Mouse (Mus musculus) stomach, embryonic 15.5 days (tissue): ENCODE data around the gene Adcy1. TPM values are rescaled to one million over a fixed set of nuclear protein-coding genes. Genes with fewer than 3 reads are reported as not detected.
A peak's percentile ranks its signal among the peaks of the same experiment; 100 is the strongest.

Source experiments
- ATAC-seq: fragments of 200-750 bp; cut with Nextera tagmentation; 2 replicates; pipeline ENCODE4 v1.8.0; 2017; ENCODE audit warnings: low read depth, moderate number of reproducible peaks, moderate TSS enrichment; ENCODE audit not compliant: insufficient read depth, low FRiP score
- H3K27ac ChIP-seq: fragments of 300-500 bp; sonication (generic); 2 replicates; pipeline ENCODE4 v1.5.1; 2015; ENCODE audit warnings: mild to moderate bottlenecking, inconsistent platforms
- H3K27me3 ChIP-seq: fragments of 300-500 bp; sonication (generic); replicated peaks from 2 replicates; pipeline ENCODE4 v1.6.1; 2015; ENCODE audit warnings: inconsistent platforms
- H3K36me3 ChIP-seq: fragments of 300-500 bp; sonication (generic); 2 replicates; pipeline ENCODE4 v1.6.1; 2015; ENCODE audit warnings: inconsistent platforms
- H3K4me1 ChIP-seq: fragments of 300-500 bp; sonication (generic); 2 replicates; pipeline ENCODE4 v1.6.1; 2015; ENCODE audit warnings: inconsistent platforms
- H3K4me2 ChIP-seq: fragments of 300-500 bp; sonication (generic); 2 replicates; pipeline ENCODE4 v1.6.1; 2015; ENCODE audit warnings: mild to moderate bottlenecking, inconsistent platforms
- H3K4me3 ChIP-seq: fragments of 300-500 bp; sonication (generic); replicated peaks from 2 replicates; pipeline ENCODE4 v1.5.1; 2015; ENCODE audit warnings: inconsistent platforms
- H3K9ac ChIP-seq: fragments of 300-500 bp; sonication (generic); 2 replicates; pipeline ENCODE4 v1.6.1; 2015; ENCODE audit warnings: inconsistent platforms
- H3K9me3 ChIP-seq: fragments of 300-500 bp; sonication (generic); 2 replicates; pipeline ENCODE4 v1.6.1; 2016; ENCODE audit warnings: inconsistent platforms
- WGBS: fragments of 180-500 bp; shearing (Covaris S2); methylation state at CpG from one replicate; pipeline ENCODE4 v1.1.7; 2015; 5-methylcytosine and 5-hydroxymethylcytosine counted together
- polyA plus RNA-seq: library from polyadenylated mRNA; unstranded; fragments of >200 nt; fragmentation: Nextera tagmentation; extraction: Ambion mirVana; gene quantifications from 2 replicates; pipeline ENCODE4 v1.2.1, GENCODE M21; 2015

The Adcy1 gene
- 1.8 TPM in 2 replicates for polyA plus RNA-seq

GRCm38 (mm10) chr11:7063001-7063584, at the start of gene Adcy1:
TSS of gene Adcy1 (plus strand) at chr11:7063489.
- ATAC-seq = 0 out of 2 replicates have a peak, but pooled peaks have one; percentile 20
- WGBS = under 1% methylated on average over 32 of the region's 69 CpGs
- Histone ChIP-seq H3K36me3 (no peaks in the 10 kb centered on the region), H3K4me1 (peaks cover 9% of the 10 kb centered on the region; the same call in 1 of the 2 replicates), H3K27ac (no peak within 1 kb of the TSS), H3K27me3 (peaks cover 69% of the 10 kb centered on the region), H3K9ac (peak within 1 kb of the TSS; percentile 32; the same call in 1 of the 2 replicates), H3K9me3 (no peaks in the 10 kb centered on the region), H3K4me2 (peak within 1 kb of the TSS; percentile 96), H3K4me3 (peak within 1 kb of the TSS; percentile 58)

- no peak overlapping the region for H3K4me3 ChIP-seq
- no peaks in the 10 kb centered on the region for H3K27me3 ChIP-seq
- 90% methylated on average over 12 of the region's 12 CpGs for WGBS
- H3K27ac ChIP-seq = no peak overlapping the region
- no peak for ATAC-seq
- no peak overlapping the region for H3K4me2 ChIP-seq
- H3K9me3 ChIP-seq = no peaks in the 10 kb centered on the region
- H3K36me3 ChIP-seq = no peaks in the 10 kb centered on the region
- H3K4me1 ChIP-seq = no peaks in the 10 kb centered on the region
- H3K9ac ChIP-seq = no peak overlapping the region
Observed at GRCm38 (mm10) chr11:7016907-7017306, 46.4 kb upstream of the Adcy1 start.

- Histone ChIP-seq H3K9ac (no peak overlapping the region), H3K27ac (no peak overlapping the region), H3K4me3 (no peak overlapping the region), H3K9me3 (no peaks in the 10 kb centered on the region), H3K4me1 (no peaks in the 10 kb centered on the region), H3K36me3 (no peaks in the 10 kb centered on the region), H3K4me2 (no peak overlapping the region), H3K27me3 (no peaks in the 10 kb centered on the region)
- 86% methylated on average over 5 of the region's 5 CpGs for WGBS
- ATAC-seq = no peak
Observed at GRCm38 (mm10) chr11:7018078-7018477, 45.2 kb upstream of the Adcy1 start.

GRCm38 (mm10) chr11:7019006-7019525, 44.2 kb upstream of the Adcy1 start:
- no peak for ATAC-seq
- Histone ChIP-seq H3K27me3 (no peaks in the 10 kb centered on the region), H3K9me3 (no peaks in the 10 kb centered on the region), H3K4me2 (no peak overlapping the region), H3K27ac (no peak overlapping the region), H3K4me1 (no peaks in the 10 kb centered on the region), H3K4me3 (no peak overlapping the region), H3K9ac (no peak overlapping the region), H3K36me3 (no peaks in the 10 kb centered on the region)
- WGBS = 88% methylated on average over 7 of the region's 7 CpGs

- H3K27me3 ChIP-seq = no peaks in the 10 kb centered on the region
- H3K4me1 ChIP-seq = no peaks in the 10 kb centered on the region
- H3K27ac ChIP-seq = no peak overlapping the region
- no peak for ATAC-seq
- WGBS = 71% methylated on average over 2 of the region's 2 CpGs
- H3K4me3 ChIP-seq = no peak overlapping the region
- H3K9ac ChIP-seq = no peak overlapping the region
- H3K4me2 ChIP-seq = no peak overlapping the region
- H3K36me3 ChIP-seq = no peaks in the 10 kb centered on the region
- H3K9me3 ChIP-seq = no peaks in the 10 kb centered on the region
Observed at GRCm38 (mm10) chr11:7033063-7033462, 30.2 kb upstream of the Adcy1 start.

GRCm38 (mm10) chr11:7039722-7040121, 23.6 kb upstream of the Adcy1 start:
- no peaks in the 10 kb centered on the region for H3K36me3 ChIP-seq
- no peaks in the 10 kb centered on the region for H3K4me1 ChIP-seq
- 26% methylated on average over 7 of the region's 7 CpGs for WGBS
- H3K9me3 ChIP-seq = no peaks in the 10 kb centered on the region
- H3K27me3 ChIP-seq = no peaks in the 10 kb centered on the region
- no peak overlapping the region for H3K4me3 ChIP-seq
- H3K27ac ChIP-seq = no peak overlapping the region
- H3K4me2 ChIP-seq = no peak overlapping the region
- no peak overlapping the region for H3K9ac ChIP-seq
- ATAC-seq = no peak

GRCm38 (mm10) chr11:7040801-7041200, 22.5 kb upstream of the Adcy1 start:
- no peak overlapping the region for H3K9ac ChIP-seq
- WGBS = 67% methylated on average over 6 of the region's 6 CpGs
- ATAC-seq = no peak
- no peak overlapping the region for H3K27ac ChIP-seq
- no peak overlapping the region for H3K4me3 ChIP-seq
- no peaks in the 10 kb centered on the region for H3K4me1 ChIP-seq
- H3K4me2 ChIP-seq = no peak overlapping the region
- no peaks in the 10 kb centered on the region for H3K27me3 ChIP-seq
- H3K9me3 ChIP-seq = no peaks in the 10 kb centered on the region
- no peaks in the 10 kb centered on the region for H3K36me3 ChIP-seq

GRCm38 (mm10) chr11:7047176-7047575, 16.1 kb upstream of the Adcy1 start:
- Histone ChIP-seq H3K4me3 (no peak overlapping the region), H3K4me1 (no peaks in the 10 kb centered on the region), H3K4me2 (no peak overlapping the region), H3K9me3 (no peaks in the 10 kb centered on the region), H3K9ac (no peak overlapping the region), H3K27ac (no peak overlapping the region), H3K36me3 (no peaks in the 10 kb centered on the region), H3K27me3 (no peaks in the 10 kb centered on the region)
- 85% methylated on average over 2 of the region's 2 CpGs for WGBS
- ATAC-seq = no peak

GRCm38 (mm10) chr11:7047584-7047983, 15.7 kb upstream of the Adcy1 start:
- Histone ChIP-seq H3K9me3 (no peaks in the 10 kb centered on the region), H3K36me3 (no peaks in the 10 kb centered on the region), H3K9ac (no peak overlapping the region), H3K4me2 (no peak overlapping the region), H3K4me3 (no peak overlapping the region), H3K27ac (no peak overlapping the region), H3K27me3 (no peaks in the 10 kb centered on the region), H3K4me1 (no peaks in the 10 kb centered on the region)
- ATAC-seq = no peak

GRCm38 (mm10) chr11:7053710-7054109, 9.6 kb upstream of the Adcy1 start:
- Histone ChIP-seq H3K4me2 (no peak overlapping the region), H3K9ac (no peak overlapping the region), H3K36me3 (no peaks in the 10 kb centered on the region), H3K4me1 (peaks cover 12% of the 10 kb centered on the region), H3K4me3 (no peak overlapping the region), H3K9me3 (no peaks in the 10 kb centered on the region), H3K27ac (no peak overlapping the region), H3K27me3 (peaks cover 12% of the 10 kb centered on the region; the same call in 1 of the 2 replicates)
- 84% methylated on average over 4 of the region's 4 CpGs for WGBS
- no peak; the same call in 1 of the 2 replicates for ATAC-seq

- H3K9ac ChIP-seq = no peak overlapping the region
- peaks cover 12% of the 10 kb centered on the region; the same call in 1 of the 2 replicates for H3K27me3 ChIP-seq
- no peak for ATAC-seq
- H3K4me2 ChIP-seq = no peak overlapping the region
- no peak overlapping the region for H3K4me3 ChIP-seq
- H3K27ac ChIP-seq = no peak overlapping the region
- H3K36me3 ChIP-seq = no peaks in the 10 kb centered on the region
- 83% methylated on average over 6 of the region's 6 CpGs for WGBS
- no peaks in the 10 kb centered on the region for H3K9me3 ChIP-seq
- peaks cover 12% of the 10 kb centered on the region for H3K4me1 ChIP-seq
Observed at GRCm38 (mm10) chr11:7054662-7055265, 8.5 kb upstream of the Adcy1 start.

GRCm38 (mm10) chr11:7055455-7056017, 7.8 kb upstream of the Adcy1 start:
- H3K27ac ChIP-seq = no peak overlapping the region
- no peak overlapping the region for H3K4me3 ChIP-seq
- H3K36me3 ChIP-seq = no peaks in the 10 kb centered on the region
- peak overlapping the region; percentile 31 for H3K4me2 ChIP-seq
- no peaks in the 10 kb centered on the region for H3K9me3 ChIP-seq
- peaks cover 19% of the 10 kb centered on the region; the same call in 1 of the 2 replicates for H3K27me3 ChIP-seq
- H3K4me1 ChIP-seq = peaks cover 12% of the 10 kb centered on the region
- no peak overlapping the region for H3K9ac ChIP-seq
- peak; percentile 67; the same call in 1 of the 2 replicates for ATAC-seq
- WGBS = 14% methylated on average over 14 of the region's 14 CpGs
